Mouse (Mus musculus) layer of hippocampus, adult 9-10 months (tissue): ENCODE results near the gene Dnajc6.

Experiments
- DNase-seq: peaks from one replicate; pipeline ENCODE4 v3.0.0; 2022; ENCODE audit warnings: low spot score

Gene Dnajc6

GRCm38 (mm10) chr4:101689241-101689640 is 192.8 kb downstream of the Dnajc6 start:
- DNase-seq: no peak

- DNase-seq: no peak
Measured at GRCm38 (mm10) chr4:101689645-101690044, 193.2 kb downstream of the Dnajc6 start.
